Mouse (Mus musculus): ENCODE measurements around the gene Col1a2. TPM values are rescaled to one million over a fixed set of nuclear protein-coding genes. Genes with fewer than 3 reads are reported as not detected.

Gene Col1a2
- polyA plus RNA-seq (2015; fragmentation: Nextera tagmentation; extraction: Ambion mirVana): 51.4 and 59.0 TPM in 2 replicates

- no peak for DNase-seq (ENCODE audit: low spot score)
Measured at GRCm38 (mm10) chr6:4504603-4505131, at the start of gene Col1a2. TSS of gene Col1a2 (plus strand) at chr6:4504814.

DNA sequence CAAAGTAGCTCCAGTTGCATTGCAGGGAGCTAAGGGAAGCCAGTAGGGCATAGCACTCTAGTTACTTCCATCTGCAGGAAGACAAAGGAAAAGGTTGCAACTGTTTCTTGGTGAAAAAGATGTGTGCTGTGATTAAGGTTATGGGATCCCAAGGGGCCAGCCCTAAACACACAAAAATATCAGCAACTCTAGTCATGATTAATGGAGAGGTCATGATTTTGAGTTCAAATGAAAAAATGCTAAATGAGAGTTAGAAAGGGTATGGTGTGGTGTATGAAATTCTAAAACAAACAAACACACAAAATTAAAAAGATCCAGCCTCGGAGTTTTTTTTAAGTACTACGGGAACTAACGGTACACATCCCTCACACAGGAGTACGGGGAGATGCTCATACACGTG, 49.1 kb upstream of the Col1a2 start:
- DNase-seq (ENCODE audit: low spot score): no peak

- DNase-seq (ENCODE audit: low spot score): no peak
Measured at GRCm38 (mm10) chr6:4455961-4456617, 48.5 kb upstream of the Col1a2 start.

- no peak for DNase-seq (ENCODE audit: low spot score)
Measured at GRCm38 (mm10) chr6:4456691-4457447, 47.7 kb upstream of the Col1a2 start.

DNA sequence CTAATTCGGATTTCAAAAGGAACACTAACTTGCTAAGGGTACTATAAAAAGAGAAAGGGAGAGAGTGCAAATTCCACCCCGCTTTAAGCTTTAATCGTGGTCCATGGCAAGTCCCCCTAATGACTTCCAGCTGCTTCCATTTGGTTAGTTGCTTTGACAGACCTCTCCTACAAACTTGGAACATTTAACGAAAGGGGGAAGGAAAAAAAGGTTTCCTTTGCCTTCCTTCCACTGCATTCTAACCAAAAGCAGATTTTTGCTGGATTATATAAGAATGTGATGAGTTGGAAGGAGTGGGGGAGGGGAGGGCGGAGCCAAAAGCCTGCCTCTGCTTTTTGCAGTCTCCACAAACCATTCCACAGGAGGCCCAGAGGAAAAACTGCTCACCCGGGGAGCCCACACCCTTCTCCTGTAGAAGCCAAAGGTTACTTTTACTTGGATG, 47.0 kb upstream of the Col1a2 start:
- no peak for DNase-seq (ENCODE audit: low spot score)

DNA sequence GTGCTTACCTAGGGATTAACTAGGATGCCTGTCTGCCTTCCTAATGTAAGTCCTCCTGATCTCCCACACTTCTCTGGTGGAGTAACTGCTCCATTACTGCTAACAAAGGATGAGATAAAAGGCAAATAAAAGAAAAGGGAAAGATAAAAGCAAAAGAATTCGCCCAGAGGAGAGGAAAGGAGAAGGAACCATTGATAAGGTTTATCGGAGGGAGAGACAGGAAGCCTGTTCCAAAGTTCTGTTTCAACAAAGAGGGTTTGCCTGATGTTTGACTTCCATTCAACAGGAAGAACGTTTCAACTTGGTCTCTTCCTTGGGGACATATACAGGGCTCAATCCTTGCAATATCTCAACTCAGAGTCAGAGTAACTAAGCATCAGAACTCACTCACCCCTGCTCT, 39.3 kb upstream of the Col1a2 start:
- no peak for DNase-seq (ENCODE audit: low spot score)

DNA sequence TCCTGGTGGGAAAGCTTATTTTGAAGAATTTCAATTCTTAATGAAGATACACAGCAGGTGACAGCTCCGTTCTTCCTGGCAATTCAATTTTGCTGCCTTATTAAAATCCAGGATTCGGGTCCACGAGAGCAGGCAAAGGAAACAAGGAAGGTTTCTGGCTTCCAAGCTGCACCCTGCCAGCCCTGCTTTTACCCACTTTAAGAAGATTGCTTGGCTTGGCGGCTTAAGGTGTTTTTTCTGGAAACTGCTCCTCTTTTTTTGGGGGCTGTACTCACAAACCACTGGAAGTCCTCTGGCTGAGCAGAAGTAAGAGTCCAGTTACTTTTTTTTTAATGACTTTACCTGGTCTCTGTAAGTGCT, 21.1 kb upstream of the Col1a2 start:
- no peak for DNase-seq (ENCODE audit: low spot score)

DNA sequence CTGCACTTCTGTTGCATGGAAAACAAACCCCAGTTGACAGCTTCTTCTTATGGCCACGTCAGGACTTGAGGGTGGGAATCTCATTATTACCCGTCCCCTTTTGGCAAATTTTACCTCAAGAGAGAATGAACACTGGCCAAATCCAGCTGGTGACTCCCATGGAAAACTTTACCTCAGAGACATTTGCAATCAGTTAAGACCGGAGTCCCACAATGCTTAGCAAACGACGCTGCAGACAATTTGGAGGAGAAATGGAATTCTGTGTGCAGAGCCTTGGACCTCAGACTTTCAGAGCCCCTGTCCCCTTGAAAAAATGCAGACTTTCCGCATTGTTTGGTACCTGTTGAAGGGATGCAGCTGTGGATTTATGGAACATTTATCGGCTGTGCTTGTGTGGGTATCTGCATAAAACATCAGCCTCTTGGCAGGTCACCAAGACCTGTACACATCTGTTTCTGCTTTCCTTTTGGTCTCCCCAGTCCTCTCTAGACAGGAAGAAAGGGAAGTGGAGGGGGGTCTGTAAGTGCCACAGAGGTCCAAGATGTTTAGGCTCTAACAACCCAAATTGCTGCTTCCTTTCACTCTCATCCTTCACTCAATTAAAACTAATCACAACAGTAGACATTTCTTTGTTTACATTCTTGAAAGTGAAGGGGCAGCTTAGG, 20.5 kb upstream of the Col1a2 start:
- no peak for DNase-seq (ENCODE audit: low spot score)

GRCm38 (mm10) chr6:4488349-4488748, 16.3 kb upstream of the Col1a2 start:
- DNase-seq (ENCODE audit: low spot score): no peak

GRCm38 (mm10) chr6:4488966-4489365, 15.6 kb upstream of the Col1a2 start:
- no peak for DNase-seq (ENCODE audit: low spot score)

GRCm38 (mm10) chr6:4489366-4490245, 15.0 kb upstream of the Col1a2 start:
- no peak for DNase-seq (ENCODE audit: low spot score)

- no peak for DNase-seq (ENCODE audit: low spot score)
Measured at GRCm38 (mm10) chr6:4493666-4494065, 10.9 kb upstream of the Col1a2 start.

DNA sequence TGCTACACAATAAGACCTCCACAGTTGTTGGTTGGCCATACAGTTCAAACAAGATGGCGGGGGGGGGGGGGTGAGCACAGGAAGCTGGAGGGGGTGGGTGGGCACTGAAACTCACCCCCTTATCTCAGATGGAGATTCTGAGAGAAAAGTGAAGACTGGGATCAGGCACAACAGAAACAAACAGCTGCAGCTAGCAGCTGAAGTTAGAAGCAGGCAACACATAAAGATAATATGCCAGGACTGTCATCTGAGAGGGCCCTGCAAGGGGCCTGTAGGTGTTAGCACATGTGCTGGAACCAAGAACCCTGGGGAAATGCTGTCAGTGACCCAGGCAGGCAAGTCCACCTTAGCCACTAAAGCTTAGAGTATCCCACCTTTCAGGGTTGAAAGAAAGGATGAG, 8.2 kb upstream of the Col1a2 start:
- no peak for DNase-seq (ENCODE audit: low spot score)

DNA sequence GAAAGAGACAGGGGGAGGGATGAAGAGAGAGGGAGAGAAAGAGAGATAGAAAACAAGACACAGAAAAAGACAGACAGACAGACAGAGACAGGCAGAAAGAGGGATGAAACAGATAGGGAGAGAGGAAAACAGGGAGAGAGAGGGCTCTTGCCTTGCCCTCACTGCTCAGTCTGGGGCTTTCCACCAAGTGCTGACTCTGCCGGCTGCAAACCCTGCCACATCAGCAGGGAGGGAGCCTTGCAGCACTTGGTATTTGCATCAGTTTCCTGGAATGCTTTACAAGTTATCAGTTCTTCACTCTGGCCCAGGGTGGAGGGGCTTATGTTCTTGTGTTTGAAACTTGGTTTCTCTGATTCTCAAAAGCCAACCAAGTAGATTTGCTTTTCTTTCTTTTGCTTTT, 1.5 kb upstream of the Col1a2 start:
- no peak for DNase-seq (ENCODE audit: low spot score)

GRCm38 (mm10) chr6:4505158-4505997, 764 bp downstream of the Col1a2 start:
- no peak for DNase-seq (ENCODE audit: low spot score)

DNA sequence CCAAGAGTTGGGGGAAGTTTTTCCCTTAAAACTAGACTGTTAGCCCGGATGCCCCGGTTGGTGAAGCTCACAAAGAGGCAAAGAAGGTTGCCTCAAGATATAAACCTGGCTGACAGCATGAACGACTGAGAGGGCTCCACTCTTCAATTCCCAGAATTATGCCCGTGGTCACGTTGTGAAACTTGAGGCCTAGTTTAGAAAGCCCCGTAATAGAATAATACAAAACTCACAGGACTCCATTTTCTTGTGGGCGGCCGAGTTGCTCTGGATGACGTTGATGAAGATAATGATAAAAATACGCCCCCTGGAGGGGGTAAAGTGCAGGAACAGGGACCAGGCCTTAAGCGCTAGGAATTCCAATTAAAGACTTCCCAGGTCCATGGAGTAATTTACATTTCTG, 1.5 kb downstream of the Col1a2 start:
- DNase-seq (ENCODE audit: low spot score): no peak

- DNase-seq (ENCODE audit: low spot score): no peak
Measured at GRCm38 (mm10) chr6:4506791-4507190, 2.2 kb downstream of the Col1a2 start.

- no peak for DNase-seq (ENCODE audit: low spot score)
Measured at GRCm38 (mm10) chr6:4507323-4507722, 2.7 kb downstream of the Col1a2 start.

DNA sequence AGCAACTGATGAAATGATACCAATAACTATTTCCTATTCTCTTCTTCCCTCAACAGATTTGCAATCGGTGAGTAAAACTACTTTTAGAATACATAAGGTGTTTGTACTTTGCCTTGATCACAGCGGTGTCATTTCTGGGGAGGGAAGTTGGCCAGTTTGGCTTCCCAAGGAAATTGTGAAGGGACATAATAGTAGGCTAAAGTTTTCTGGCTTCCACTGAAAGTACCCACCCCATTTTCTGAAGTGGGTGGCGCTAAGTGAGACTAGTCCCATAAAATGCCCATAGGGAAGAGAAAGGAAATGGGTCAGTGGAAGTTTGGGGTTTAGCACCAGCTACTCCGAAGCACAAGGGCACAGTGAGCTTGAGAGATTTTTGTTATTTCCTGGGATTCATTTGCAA, 3.7 kb downstream of the Col1a2 start:
- no peak for DNase-seq (ENCODE audit: low spot score)

DNA sequence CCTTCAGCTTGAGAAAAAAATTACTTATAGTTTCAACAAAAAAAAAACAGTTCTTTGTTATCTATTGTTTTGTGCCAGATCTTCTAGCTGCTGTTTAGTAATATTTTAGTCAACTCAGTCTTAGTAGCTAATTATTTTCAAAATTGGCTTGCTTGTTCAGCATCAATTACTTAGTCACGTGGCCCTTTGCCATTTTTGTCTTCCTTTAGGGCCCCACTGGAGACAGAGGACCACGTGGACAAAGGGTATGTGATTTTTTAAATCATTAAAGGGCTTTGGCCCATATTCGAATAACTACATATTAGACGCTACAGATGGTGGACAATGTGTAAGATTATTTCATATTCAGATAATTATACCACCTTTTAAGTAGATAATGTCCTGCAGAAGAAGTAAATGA, 4.8 kb downstream of the Col1a2 start:
- DNase-seq (ENCODE audit: low spot score): no peak

Measured in thymus, postnatal 0 days (tissue).